Mouse (Mus musculus) layer of hippocampus, adult 9-11 months (tissue): ENCODE measurements around the gene Cenpt.
"Not testable (repeated sequence)": the region's sequence is repeated elsewhere in the genome, so short reads cannot be mapped to it uniquely, and the experiment has no call there.

Experiments used
- DNase-seq: peaks from one replicate; pipeline ENCODE4 v3.0.0; 2022

Cenpt gene

DNA sequence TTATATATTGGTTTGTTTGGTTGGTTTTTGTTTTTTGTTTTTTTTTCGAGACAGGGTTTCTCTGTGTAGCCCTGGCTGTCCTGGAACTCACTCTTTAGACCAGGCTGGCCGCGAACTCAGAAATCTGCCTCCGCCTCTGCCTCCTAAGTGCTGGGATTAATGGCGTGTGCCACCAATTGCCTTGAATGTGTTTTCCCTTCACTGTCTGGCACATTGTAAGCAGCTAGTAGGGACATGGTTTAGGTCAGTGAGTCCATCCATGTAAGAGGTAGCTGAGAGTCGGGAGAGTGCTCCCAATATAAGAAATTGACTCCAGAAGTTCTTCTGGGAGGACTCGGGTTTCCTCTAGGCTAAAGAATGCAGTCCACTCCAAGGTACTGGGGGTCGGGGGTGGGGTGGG is 1.2 kb upstream of the Cenpt start:
- no peak for DNase-seq

- DNase-seq: no peak
These were observed 840 bp downstream of the Cenpt start for GRCm38 (mm10) chr8:105852146-105852729.

- peak; percentile 91 for DNase-seq
These were observed 1.4 kb downstream of the Cenpt start for GRCm38 (mm10) chr8:105851651-105852143.

DNA sequence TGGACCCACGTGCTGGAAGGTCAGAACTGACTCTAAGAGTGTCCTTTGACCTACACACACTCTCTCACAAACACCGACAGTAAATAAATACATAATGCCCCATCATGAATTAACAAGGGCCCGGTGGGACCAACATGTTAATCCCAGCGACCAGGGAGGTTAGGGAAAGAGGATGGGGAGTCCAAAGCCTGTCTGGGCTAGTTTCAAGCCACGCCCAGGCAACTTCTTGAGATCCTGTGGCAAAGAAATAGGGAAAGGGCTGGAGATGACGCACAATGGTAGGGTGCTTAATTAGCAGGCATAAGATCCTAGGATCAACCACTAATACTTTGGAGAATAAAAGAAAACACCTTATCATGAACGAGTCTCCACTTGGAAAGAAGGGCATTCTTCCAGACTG is 2.5 kb downstream of the Cenpt start:
- DNase-seq: no peak

- no peak for DNase-seq
These were observed 3.1 kb downstream of the Cenpt start for GRCm38 (mm10) chr8:105850014-105850413.

DNA sequence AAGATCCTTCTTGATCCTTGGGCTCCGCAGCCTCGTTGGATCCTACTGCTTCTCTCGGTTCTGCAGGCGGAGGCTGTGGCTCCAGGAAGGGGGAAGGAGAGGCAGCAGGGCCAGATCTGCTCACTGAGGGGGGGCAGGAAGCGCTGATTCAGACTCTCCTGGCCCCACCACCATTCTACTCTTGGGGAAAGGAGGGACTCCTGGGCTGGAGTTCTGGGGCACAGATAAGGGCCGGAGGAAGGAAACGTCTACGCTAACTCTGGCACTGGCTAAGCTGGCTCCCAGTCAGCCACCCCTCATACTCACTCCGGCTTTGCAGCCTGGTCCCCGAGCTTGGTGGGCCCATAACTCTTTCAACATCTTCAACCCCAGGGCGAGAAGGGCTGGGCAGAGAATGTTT is 6.4 kb downstream of the Cenpt start:
- DNase-seq: no peak

- DNase-seq: no peak
These were observed 13.9 kb downstream of the Cenpt start for GRCm38 (mm10) chr8:105839209-105839608.

DNA sequence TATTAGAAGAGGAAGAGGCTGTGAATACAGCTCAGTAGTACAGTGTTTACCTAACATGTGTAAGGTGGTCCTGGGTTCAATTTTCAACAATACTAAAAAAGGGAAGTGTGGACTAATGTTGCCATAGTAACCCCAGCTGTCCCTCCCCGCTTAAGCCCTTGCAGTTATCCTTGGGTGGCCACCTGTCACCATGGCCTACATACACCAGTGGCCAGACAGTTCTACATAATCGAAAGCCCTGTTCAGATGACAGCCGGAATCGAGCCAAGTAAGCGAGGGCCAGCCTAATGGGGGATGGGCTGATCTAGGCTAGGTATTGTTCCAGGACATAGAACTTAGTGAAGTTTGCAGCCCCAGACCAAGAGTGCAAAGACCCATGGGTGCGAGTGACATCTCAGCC is 16.1 kb downstream of the Cenpt start:
- no peak for DNase-seq

DNA sequence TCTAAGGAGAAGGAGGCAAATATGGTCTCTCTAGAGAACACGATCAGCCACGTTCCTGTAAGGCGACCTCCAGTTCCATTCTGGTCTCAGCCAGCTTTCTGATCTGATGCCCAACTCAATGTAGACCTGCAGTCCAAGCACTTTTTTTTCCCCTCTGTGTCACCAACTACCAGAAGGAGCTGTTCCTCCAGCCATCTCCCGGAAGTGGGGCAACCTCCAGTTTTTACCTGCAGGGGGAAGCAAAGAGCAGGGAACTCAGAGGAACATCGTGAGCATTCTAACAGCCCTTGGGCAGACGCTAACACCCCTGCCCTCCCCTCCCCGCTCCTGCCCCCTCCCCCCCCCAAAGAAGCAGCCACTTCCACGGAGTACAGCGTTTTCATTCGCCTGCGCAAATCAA is 17.8 kb downstream of the Cenpt start:
- DNase-seq: peak; percentile 44

- not testable (repeated sequence) for DNase-seq
These were observed 19.3 kb downstream of the Cenpt start for GRCm38 (mm10) chr8:105833740-105834139.

DNA sequence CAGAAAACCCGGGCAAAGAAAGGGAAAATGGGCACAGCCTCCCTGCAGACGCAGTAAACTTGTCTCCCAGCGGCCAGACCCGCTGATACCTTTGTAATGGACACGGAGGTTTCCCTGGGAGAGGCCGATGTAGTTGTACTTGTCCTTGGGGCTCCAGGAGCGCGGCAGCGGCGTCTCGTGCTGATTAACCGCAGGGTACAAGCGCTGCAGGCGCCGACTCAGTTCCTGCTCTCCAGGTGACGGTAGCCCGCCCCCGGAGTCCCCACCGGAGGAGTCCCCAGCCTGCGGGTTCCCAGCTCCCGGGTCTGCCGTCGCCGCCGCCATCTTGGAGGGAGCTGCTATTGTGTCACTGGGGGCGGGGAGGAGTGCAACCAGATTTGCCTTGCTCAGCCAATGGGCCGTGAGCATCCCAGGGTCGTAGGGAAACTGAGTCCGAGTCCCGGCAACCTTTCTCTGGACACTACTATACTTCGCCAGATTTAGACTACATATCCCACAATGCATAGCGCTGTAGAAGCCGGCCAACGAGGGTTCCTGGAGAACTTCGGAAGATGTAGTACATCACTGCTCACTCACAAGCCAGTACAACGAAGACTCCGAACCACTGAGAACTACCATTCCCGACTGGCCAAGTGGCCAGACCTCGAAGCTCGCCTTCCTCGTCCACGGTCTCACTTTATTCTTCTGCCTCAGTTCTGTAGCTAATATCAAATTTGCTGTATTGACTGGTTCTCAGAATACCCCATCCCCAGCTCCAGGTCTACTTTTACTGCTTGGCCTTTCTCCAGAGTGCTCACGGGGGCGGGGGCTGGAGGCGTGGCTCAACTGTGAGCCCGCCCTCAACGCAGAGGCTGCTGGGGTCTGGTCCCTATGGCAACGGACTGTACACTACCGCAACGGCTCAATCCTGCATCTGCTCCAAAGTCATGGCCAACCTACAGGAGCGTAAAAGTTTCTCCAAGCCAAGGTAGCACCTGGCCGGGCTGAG is 25.9 kb downstream of the Cenpt start, which contains the start of the genes Ranbp10 and Tsnaxip1:
TSS of gene Ranbp10 (minus strand) at position 490 of the 988 bp plus-strand sequence.
TSS of gene Tsnaxip1 (plus strand) at position 871 of the 988 bp plus-strand sequence.
- DNase-seq: peak; percentile 99

DNA sequence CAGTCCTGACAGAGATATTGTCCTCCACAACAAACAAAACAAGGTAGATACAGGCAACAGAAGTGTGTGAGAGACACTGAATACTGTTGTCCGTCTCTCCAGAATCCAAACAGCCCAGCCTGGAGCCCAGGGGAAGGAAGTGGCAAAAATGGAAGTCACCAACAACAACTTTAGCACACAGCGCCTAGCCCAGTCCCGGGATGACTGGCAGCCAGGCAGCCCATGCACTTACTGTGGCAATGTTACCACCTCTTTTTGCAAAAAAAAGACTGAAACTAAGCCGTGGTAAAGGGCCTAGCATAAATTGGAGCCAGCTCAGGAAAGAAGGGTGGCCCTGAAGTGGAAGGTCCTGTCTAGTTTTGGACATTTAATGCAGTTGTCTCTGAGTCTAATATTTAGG is 26.7 kb downstream of the Cenpt start:
- DNase-seq: no peak

- DNase-seq: no peak
These were observed 27.6 kb downstream of the Cenpt start for GRCm38 (mm10) chr8:105825506-105825905.

GRCm38 (mm10) chr8:105820925-105821324 is 32.2 kb downstream of the Cenpt start:
- DNase-seq: no peak

DNA sequence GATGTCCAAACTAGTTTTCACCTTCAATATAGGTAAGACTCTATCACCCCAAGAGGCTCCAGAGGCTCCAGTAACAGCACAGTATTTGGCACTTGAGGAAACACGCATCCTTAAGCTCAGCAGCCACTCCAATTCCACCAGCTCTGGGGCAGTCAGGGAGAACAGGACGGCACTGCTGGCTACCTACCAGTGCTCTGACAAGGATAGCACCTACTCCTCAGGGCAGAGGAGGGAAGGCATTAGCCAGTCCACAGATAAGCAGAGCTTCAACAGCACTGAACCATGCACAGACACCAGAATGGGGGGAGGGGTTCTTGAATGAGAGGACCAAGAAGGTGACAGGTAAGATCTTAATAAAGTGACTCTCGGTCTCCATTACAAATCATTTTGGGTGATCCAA is 33.4 kb downstream of the Cenpt start:
- no peak for DNase-seq

- no peak for DNase-seq
These were observed 39.8 kb downstream of the Cenpt start for GRCm38 (mm10) chr8:105813241-105813640.

DNA sequence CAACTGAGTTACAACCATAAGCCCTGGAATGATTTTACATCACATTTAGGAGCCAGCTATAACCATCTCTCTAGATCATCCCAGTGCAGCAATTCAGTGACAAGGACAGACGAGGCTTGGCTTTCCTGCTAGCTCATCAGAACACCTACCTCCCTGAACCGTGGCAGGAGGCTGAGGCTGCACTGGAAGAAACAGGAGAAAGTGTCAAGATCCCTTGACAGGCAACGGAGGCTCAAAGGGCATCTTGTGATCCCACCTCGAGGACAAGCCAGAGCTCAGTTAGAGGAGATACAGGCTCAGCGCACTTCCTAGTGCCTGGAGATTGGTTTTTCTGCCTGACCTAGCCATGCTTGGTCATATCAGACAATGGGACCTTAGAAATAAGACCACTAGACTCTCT is 40.6 kb downstream of the Cenpt start:
- no peak for DNase-seq

GRCm38 (mm10) chr8:105811543-105811942 is 41.5 kb downstream of the Cenpt start:
- no peak for DNase-seq

- DNase-seq: no peak
These were observed 42.0 kb downstream of the Cenpt start for GRCm38 (mm10) chr8:105811061-105811460.

- no peak for DNase-seq
These were observed 42.8 kb downstream of the Cenpt start for GRCm38 (mm10) chr8:105810245-105810786.

- DNase-seq: no peak
These were observed 44.6 kb downstream of the Cenpt start for GRCm38 (mm10) chr8:105808480-105808879.

DNA sequence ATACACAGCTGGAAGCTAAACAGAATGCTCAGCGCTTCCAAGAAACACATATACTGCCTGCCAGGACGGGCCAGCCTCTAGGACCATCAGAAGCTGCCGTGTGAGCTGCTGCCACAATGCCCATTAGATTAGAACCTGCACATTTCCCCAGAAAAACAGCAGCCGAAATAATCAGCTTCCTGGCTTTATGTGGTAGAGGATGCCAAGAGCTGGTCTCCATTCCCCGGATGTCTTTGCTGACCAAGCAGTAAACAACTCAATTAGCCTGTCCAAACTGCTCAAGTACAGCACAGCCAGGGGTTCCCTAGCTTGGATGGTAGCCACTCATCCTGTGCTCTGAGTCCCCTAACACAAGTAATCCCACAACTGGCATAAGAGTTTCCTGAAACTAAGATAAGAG is 45.3 kb downstream of the Cenpt start:
- DNase-seq: no peak

DNA sequence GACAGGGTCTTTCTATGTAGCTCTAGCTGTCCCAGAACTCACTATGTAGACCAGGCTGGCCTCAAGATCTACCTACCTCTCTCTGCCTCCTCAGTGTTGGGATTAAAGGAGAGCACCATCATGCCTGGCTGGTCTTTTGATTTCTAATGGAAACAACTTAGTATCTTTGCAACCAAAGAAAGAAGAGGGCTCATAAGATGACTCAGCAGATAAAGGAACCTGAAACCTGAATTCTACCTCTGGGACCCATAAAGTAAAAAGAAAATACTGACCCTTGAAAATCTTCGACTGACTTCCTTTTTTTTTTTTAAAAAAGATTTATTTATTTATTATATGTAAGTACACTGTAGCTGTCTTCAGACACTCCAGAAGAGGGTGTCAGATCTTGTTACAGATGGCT is 47.1 kb downstream of the Cenpt start:
- no peak for DNase-seq

GRCm38 (mm10) chr8:105805346-105805745 is 47.7 kb downstream of the Cenpt start:
- DNase-seq: no peak
